Mouse (Mus musculus): ENCODE data around the gene Socs1. TPM values are rescaled to one million over a fixed set of nuclear protein-coding genes. Genes with fewer than 3 reads are reported as not detected.

Gene Socs1
- total and polyA plus RNA-seq, 2 experiments = 0.18 to 1.2 TPM

DNA sequence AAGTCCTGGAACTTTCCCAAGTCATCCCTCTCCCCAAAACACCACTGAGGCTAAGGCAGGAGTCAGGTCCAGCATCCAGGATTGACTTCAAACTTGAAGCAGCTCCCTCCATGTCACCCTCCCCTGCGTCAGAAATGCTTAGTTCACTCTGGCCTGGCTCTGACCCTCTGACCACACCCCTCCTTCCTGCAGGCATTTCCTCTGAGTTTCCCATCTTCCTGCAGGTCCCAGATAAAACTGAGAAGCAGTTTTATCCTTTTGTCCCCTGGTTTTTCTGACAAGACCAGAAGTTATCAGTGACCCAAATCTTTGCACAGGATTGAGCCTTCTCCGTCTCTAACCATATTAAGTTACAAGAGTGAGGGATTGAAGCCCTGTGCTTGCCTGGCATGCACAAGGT lies 47.8 kb downstream of the Socs1 start:
- no peak for TF ChIP-seq CTCF (IDR thresholded peaks at IDR 0.05; ENCODE audit: low read depth, low read length)
- TF ChIP-seq POLR2A (IDR thresholded peaks at IDR 0.05; ENCODE audit: extremely low read depth, insufficient read depth, low read length) = no peak
- H3K36me3 ChIP-seq (ENCODE audit: control insufficient read depth, insufficient read depth, low read length) = no peaks in the 10 kb centered on the region
- H3K27me3 ChIP-seq (ENCODE audit: control insufficient read depth, insufficient read depth, low read length) = no peaks in the 10 kb centered on the region
- H3K4me1 ChIP-seq (ENCODE audit: control insufficient read depth, insufficient read depth, low read length) = peaks cover 11% of the 10 kb centered on the region; the same call in 1 of the 2 replicates
- no peaks in the 10 kb centered on the region for H3K79me2 ChIP-seq (ENCODE audit: control insufficient read depth, insufficient read depth, low read length)
- H3K27ac ChIP-seq (replicated peaks; ENCODE audit: insufficient read depth, low read depth, low read length) = peak overlapping the region; percentile 52
- 66% methylated on average over 2 of the region's 2 CpGs for WGBS
- H3K9ac ChIP-seq (ENCODE audit: low read depth, low read length) = no peak overlapping the region
- DNase-seq (ENCODE audit: extremely low read depth, low read depth, low spot score) = no peak
- H3K4me3 ChIP-seq (ENCODE audit: insufficient read depth, low read depth, low read length) = no peak overlapping the region

DNA sequence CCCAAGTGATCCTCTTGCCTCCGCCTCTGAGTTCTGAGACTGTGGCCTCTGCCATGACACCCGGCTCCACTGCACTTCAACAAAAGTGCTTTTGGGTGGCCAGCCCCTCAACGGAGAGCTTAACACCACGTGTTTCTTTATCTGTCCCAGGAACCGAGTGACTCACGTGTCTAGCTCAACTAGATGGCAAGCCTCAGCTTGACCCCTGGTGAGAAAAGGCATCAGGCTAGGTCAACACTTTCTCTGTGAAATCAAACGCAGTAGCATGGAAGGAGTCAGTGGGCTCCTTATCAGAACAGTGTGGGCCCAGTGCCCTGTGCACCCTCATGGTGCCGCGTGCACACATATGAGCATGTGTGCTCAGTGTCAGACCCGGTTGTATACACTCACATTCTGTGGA lies 49.0 kb downstream of the Socs1 start:
- no peak for DNase-seq (ENCODE audit: extremely low read depth, low read depth, low spot score)
- Histone ChIP-seq H3K4me1 (ENCODE audit: control insufficient read depth, insufficient read depth, low read length) (peaks cover 11% of the 10 kb centered on the region; the same call in 1 of the 2 replicates), H3K9ac (ENCODE audit: low read depth, low read length) (no peak overlapping the region), H3K27ac (replicated peaks; ENCODE audit: insufficient read depth, low read depth, low read length) (no peak overlapping the region), H3K36me3 (ENCODE audit: control insufficient read depth, insufficient read depth, low read length) (no peaks in the 10 kb centered on the region), H3K27me3 (ENCODE audit: control insufficient read depth, insufficient read depth, low read length) (no peaks in the 10 kb centered on the region), H3K4me3 (ENCODE audit: insufficient read depth, low read depth, low read length) (no peak overlapping the region), H3K79me2 (ENCODE audit: control insufficient read depth, insufficient read depth, low read length) (no peaks in the 10 kb centered on the region)
- 76% methylated on average over 10 of the region's 10 CpGs for WGBS
- TF ChIP-seq CTCF (IDR thresholded peaks at IDR 0.05; ENCODE audit: low read depth, low read length) (no peak), POLR2A (IDR thresholded peaks at IDR 0.05; ENCODE audit: extremely low read depth, insufficient read depth, low read length) (no peak)

DNA sequence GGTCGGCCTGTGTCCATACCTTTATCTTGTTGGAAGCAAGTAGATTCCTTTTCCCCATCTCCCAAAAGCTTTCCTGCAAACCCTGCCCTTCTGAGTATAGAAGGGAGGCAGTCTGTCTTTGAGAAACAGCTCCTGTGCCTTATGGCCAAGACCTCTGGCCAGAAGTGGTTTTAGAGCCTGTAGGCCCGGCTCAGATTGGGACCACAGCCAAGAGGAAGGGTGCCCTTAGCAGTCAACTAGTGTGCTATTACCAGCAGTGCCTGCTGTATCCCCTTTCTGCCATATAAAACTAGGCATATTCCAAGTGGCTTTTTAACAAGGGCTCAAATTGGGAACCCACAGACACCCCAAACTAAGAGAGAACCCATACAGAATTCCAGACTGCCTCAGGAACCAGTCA lies 49.6 kb downstream of the Socs1 start:
- H3K9ac ChIP-seq (ENCODE audit: low read depth, low read length) = no peak overlapping the region
- DNase-seq (ENCODE audit: extremely low read depth, low read depth, low spot score) = no peak
- H3K79me2 ChIP-seq (ENCODE audit: control insufficient read depth, insufficient read depth, low read length) = no peaks in the 10 kb centered on the region
- WGBS = 80% methylated on average over 2 of the region's 2 CpGs
- no peak overlapping the region for H3K4me3 ChIP-seq (ENCODE audit: insufficient read depth, low read depth, low read length)
- peaks cover 9% of the 10 kb centered on the region; the same call in 1 of the 2 replicates for H3K4me1 ChIP-seq (ENCODE audit: control insufficient read depth, insufficient read depth, low read length)
- H3K27me3 ChIP-seq (ENCODE audit: control insufficient read depth, insufficient read depth, low read length) = no peaks in the 10 kb centered on the region
- no peak for TF ChIP-seq POLR2A (IDR thresholded peaks at IDR 0.05; ENCODE audit: extremely low read depth, insufficient read depth, low read length)
- no peak for TF ChIP-seq CTCF (IDR thresholded peaks at IDR 0.05; ENCODE audit: low read depth, low read length)
- no peaks in the 10 kb centered on the region for H3K36me3 ChIP-seq (ENCODE audit: control insufficient read depth, insufficient read depth, low read length)
- no peak overlapping the region for H3K27ac ChIP-seq (replicated peaks; ENCODE audit: insufficient read depth, low read depth, low read length)

DNA sequence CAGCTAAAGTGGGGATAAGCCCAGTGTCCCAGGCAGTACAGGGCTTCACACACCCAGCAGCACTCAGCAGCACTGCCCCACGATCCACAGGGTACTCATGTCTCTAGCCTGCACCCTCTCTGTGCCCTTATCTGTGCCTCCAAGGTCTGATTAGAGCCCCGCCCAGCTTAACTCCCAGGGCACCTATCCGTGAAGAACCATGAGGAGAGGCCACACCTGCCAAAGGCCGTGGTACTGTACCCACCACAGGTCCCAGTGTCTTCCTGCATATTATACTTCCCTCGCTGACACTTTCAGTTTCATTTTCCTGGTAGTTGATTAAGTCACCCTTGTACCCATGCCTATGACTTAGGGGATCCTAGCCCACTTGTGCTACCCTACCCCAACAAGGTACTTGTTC lies 52.9 kb downstream of the Socs1 start:
- H3K27ac ChIP-seq (replicated peaks; ENCODE audit: insufficient read depth, low read depth, low read length) = no peak overlapping the region
- H3K9ac ChIP-seq (ENCODE audit: low read depth, low read length) = no peak overlapping the region
- no peak for TF ChIP-seq POLR2A (IDR thresholded peaks at IDR 0.05; ENCODE audit: extremely low read depth, insufficient read depth, low read length)
- TF ChIP-seq CTCF (IDR thresholded peaks at IDR 0.05; ENCODE audit: low read depth, low read length) = no peak
- H3K79me2 ChIP-seq (ENCODE audit: control insufficient read depth, insufficient read depth, low read length) = no peaks in the 10 kb centered on the region
- H3K4me1 ChIP-seq (ENCODE audit: control insufficient read depth, insufficient read depth, low read length) = 0 out of 2 replicates have a peak, but pooled peaks cover 2% of the 10 kb centered on the region
- no peak overlapping the region for H3K4me3 ChIP-seq (ENCODE audit: insufficient read depth, low read depth, low read length)
- H3K36me3 ChIP-seq (ENCODE audit: control insufficient read depth, insufficient read depth, low read length) = no peaks in the 10 kb centered on the region
- no peak for DNase-seq (ENCODE audit: extremely low read depth, low read depth, low spot score)
- H3K27me3 ChIP-seq (ENCODE audit: control insufficient read depth, insufficient read depth, low read length) = no peaks in the 10 kb centered on the region
- WGBS = 77% methylated on average over 5 of the region's 5 CpGs

Other genes starting within 250 kb of the Socs1 start
- 8.9 and 12.3 TPM in 2 replicates for gene Dexi, start 242.5 kb downstream of the Socs1 start, total RNA-seq (2014; rRNA removed)
- gene Dexi, start 242.5 kb downstream of the Socs1 start, polyA plus RNA-seq (2012; rRNA removed) = 70.0 and 99.8 TPM in 2 replicates
- 11.6 and 13.4 TPM in 2 replicates for gene Clec16a, start 240.2 kb downstream of the Socs1 start, total RNA-seq (2014; rRNA removed)
- gene Clec16a, start 240.2 kb downstream of the Socs1 start, polyA plus RNA-seq (2012; rRNA removed) = 8.5 and 9.8 TPM in 2 replicates
- not detected in 2 replicates for gene Tnp2, start 3.1 kb upstream of the Socs1 start, total RNA-seq (2014; rRNA removed)
- gene Tnp2, start 3.1 kb upstream of the Socs1 start, polyA plus RNA-seq (2012; rRNA removed) = 0.87 TPM in 1 of 2 replicates, not detected in the other
- not detected in 2 replicates for gene Prm3, start 5.4 kb upstream of the Socs1 start, total RNA-seq (2014; rRNA removed)
- gene Prm3, start 5.4 kb upstream of the Socs1 start, polyA plus RNA-seq (2012; rRNA removed) = not detected in 2 replicates
- gene Prm2, start 10.6 kb upstream of the Socs1 start, total RNA-seq (2014; rRNA removed) = not detected in 2 replicates
- 0.22 TPM in 1 of 2 replicates, not detected in the other for gene Prm2, start 10.6 kb upstream of the Socs1 start, polyA plus RNA-seq (2012; rRNA removed)
- gene Prm1, start 20.3 kb upstream of the Socs1 start, total RNA-seq (2014; rRNA removed) = not detected in 2 replicates
- gene Prm1, start 20.3 kb upstream of the Socs1 start, polyA plus RNA-seq (2012; rRNA removed) = 0.70 TPM in 1 of 2 replicates, not detected in the other
- gene Gm11172, start 27.4 kb upstream of the Socs1 start, total RNA-seq (2014; rRNA removed) = not detected in 2 replicates
- gene Gm11172, start 27.4 kb upstream of the Socs1 start, polyA plus RNA-seq (2012; rRNA removed) = not detected in 2 replicates
- 0.09 and 0.34 TPM in 2 replicates for gene Rmi2, start 49.5 kb upstream of the Socs1 start, total RNA-seq (2014; rRNA removed)
- gene Rmi2, start 49.5 kb upstream of the Socs1 start, polyA plus RNA-seq (2012; rRNA removed) = 0.06 TPM in 1 of 2 replicates, not detected in the other

All from liver, adult 2 months (tissue).